Mouse (Mus musculus): ENCODE measurements at regions not wholly inside any gene's neighbourhood (a gene's known extent, or its start where the extent isn't known, plus 50 kb on each side); places are given as distances from the start of the nearest gene placed in this dataset.

- H3K9me3 ChIP-seq (replicated peaks; ENCODE audit: control insufficient read depth, low read length): no peaks in the 10 kb centered on the region
- H3K9ac ChIP-seq (ENCODE audit: low read length): no peak overlapping the region
- peak; percentile 67 for DNase-seq (ENCODE audit: low spot score)
- H3K4me3 ChIP-seq (ENCODE audit: low read depth, low read length): no peak overlapping the region
- H3K27ac ChIP-seq (ENCODE audit: low read depth, low read length): no peak overlapping the region
- no peak overlapping the region for H3K4me2 ChIP-seq (ENCODE audit: low read length)
- H3K36me3 ChIP-seq (ENCODE audit: control insufficient read depth, insufficient read depth, low read length): no peaks in the 10 kb centered on the region
- peak; percentile 75; the same call in 1 of the 2 replicates for ATAC-seq
- WGBS: 10% methylated on average over 2 of the region's 2 CpGs
- no peaks in the 10 kb centered on the region for H3K27me3 ChIP-seq (replicated peaks; ENCODE audit: control insufficient read depth, insufficient read depth, low read length)
- no peaks in the 10 kb centered on the region for H3K4me1 ChIP-seq (ENCODE audit: control insufficient read depth, insufficient read depth, low read length)
These were observed 223.1 kb upstream of the Slc35b3 start for GRCm38 (mm10) chr13:39183715-39184179.

GRCm38 (mm10) chr13:39161980-39162379, 201.3 kb upstream of the Slc35b3 start:
- Histone ChIP-seq H3K36me3 (ENCODE audit: control insufficient read depth, insufficient read depth, low read length) (no peaks in the 10 kb centered on the region), H3K9me3 (replicated peaks; ENCODE audit: control insufficient read depth, low read length) (no peaks in the 10 kb centered on the region), H3K4me1 (ENCODE audit: control insufficient read depth, insufficient read depth, low read length) (no peaks in the 10 kb centered on the region), H3K27me3 (replicated peaks; ENCODE audit: control insufficient read depth, insufficient read depth, low read length) (no peaks in the 10 kb centered on the region), H3K27ac (ENCODE audit: low read depth, low read length) (no peak overlapping the region), H3K9ac (ENCODE audit: low read length) (no peak overlapping the region), H3K4me3 (ENCODE audit: low read depth, low read length) (no peak overlapping the region), H3K4me2 (ENCODE audit: low read length) (no peak overlapping the region)
- WGBS: 60% methylated on average over 2 of the region's 2 CpGs
- ATAC-seq (no peak), DNase-seq (ENCODE audit: low spot score) (no peak)

- Histone ChIP-seq H3K9ac (ENCODE audit: low read length) (no peak overlapping the region), H3K9me3 (replicated peaks; ENCODE audit: control insufficient read depth, low read length) (no peaks in the 10 kb centered on the region), H3K4me1 (ENCODE audit: control insufficient read depth, insufficient read depth, low read length) (no peaks in the 10 kb centered on the region), H3K36me3 (ENCODE audit: control insufficient read depth, insufficient read depth, low read length) (no peaks in the 10 kb centered on the region), H3K27ac (ENCODE audit: low read depth, low read length) (no peak overlapping the region), H3K4me2 (ENCODE audit: low read length) (no peak overlapping the region), H3K4me3 (ENCODE audit: low read depth, low read length) (no peak overlapping the region), H3K27me3 (replicated peaks; ENCODE audit: control insufficient read depth, insufficient read depth, low read length) (no peaks in the 10 kb centered on the region)
- no peak for DNase-seq (ENCODE audit: low spot score)
- no peak for ATAC-seq
- 84% methylated on average over 1 of the region's 1 CpGs for WGBS
These were observed 167.3 kb upstream of the Slc35b3 start for GRCm38 (mm10) chr13:39127942-39128341.

- Histone ChIP-seq H3K36me3 (ENCODE audit: control insufficient read depth, insufficient read depth, low read length) (no peaks in the 10 kb centered on the region), H3K4me2 (ENCODE audit: low read length) (no peak overlapping the region), H3K4me3 (ENCODE audit: low read depth, low read length) (no peak overlapping the region), H3K9ac (ENCODE audit: low read length) (no peak overlapping the region), H3K27ac (ENCODE audit: low read depth, low read length) (no peak overlapping the region), H3K9me3 (replicated peaks; ENCODE audit: control insufficient read depth, low read length) (no peaks in the 10 kb centered on the region), H3K4me1 (ENCODE audit: control insufficient read depth, insufficient read depth, low read length) (no peaks in the 10 kb centered on the region), H3K27me3 (replicated peaks; ENCODE audit: control insufficient read depth, insufficient read depth, low read length) (no peaks in the 10 kb centered on the region)
- DNase-seq (ENCODE audit: low spot score) (peak; percentile 3), ATAC-seq (no peak)
- 88% methylated on average over 2 of the region's 2 CpGs for WGBS
These were observed 131.4 kb upstream of the Slc35b3 start for GRCm38 (mm10) chr13:39092058-39092457.

- Histone ChIP-seq H3K9me3 (replicated peaks; ENCODE audit: control insufficient read depth, low read length) (no peaks in the 10 kb centered on the region), H3K4me1 (ENCODE audit: control insufficient read depth, insufficient read depth, low read length) (peaks cover 4% of the 10 kb centered on the region; the same call in 1 of the 2 replicates), H3K36me3 (ENCODE audit: control insufficient read depth, insufficient read depth, low read length) (no peaks in the 10 kb centered on the region), H3K4me2 (ENCODE audit: low read length) (no peak overlapping the region), H3K27me3 (replicated peaks; ENCODE audit: control insufficient read depth, insufficient read depth, low read length) (no peaks in the 10 kb centered on the region), H3K9ac (ENCODE audit: low read length) (no peak overlapping the region), H3K27ac (ENCODE audit: low read depth, low read length) (no peak overlapping the region), H3K4me3 (ENCODE audit: low read depth, low read length) (no peak overlapping the region)
- DNase-seq (ENCODE audit: low spot score) (peak; percentile 77), ATAC-seq (peak; percentile 91)
- WGBS: 21% methylated on average over 5 of the region's 5 CpGs
These were observed 123.9 kb upstream of the Slc35b3 start for GRCm38 (mm10) chr13:39084544-39084943.

GRCm38 (mm10) chr13:39074211-39074610, 113.5 kb upstream of the Slc35b3 start:
- WGBS: 88% methylated on average over 2 of the region's 2 CpGs

GRCm38 (mm10) chr13:39032263-39032662, 71.6 kb upstream of the Slc35b3 start:
- H3K4me3 ChIP-seq (ENCODE audit: low read depth, low read length): no peak overlapping the region
- no peaks in the 10 kb centered on the region for H3K27me3 ChIP-seq (replicated peaks; ENCODE audit: control insufficient read depth, insufficient read depth, low read length)
- no peaks in the 10 kb centered on the region for H3K36me3 ChIP-seq (ENCODE audit: control insufficient read depth, insufficient read depth, low read length)
- H3K9ac ChIP-seq (ENCODE audit: low read length): no peak overlapping the region
- ATAC-seq: no peak
- 81% methylated on average over 3 of the region's 3 CpGs for WGBS
- no peaks in the 10 kb centered on the region for H3K4me1 ChIP-seq (ENCODE audit: control insufficient read depth, insufficient read depth, low read length)
- H3K27ac ChIP-seq (ENCODE audit: low read depth, low read length): no peak overlapping the region
- no peaks in the 10 kb centered on the region for H3K9me3 ChIP-seq (replicated peaks; ENCODE audit: control insufficient read depth, low read length)
- H3K4me2 ChIP-seq (ENCODE audit: low read length): no peak overlapping the region
- peak; percentile 24 for DNase-seq (ENCODE audit: low spot score)

More at GRCm38 (mm10) chr13:39074211-39074610, 113.5 kb upstream of the Slc35b3 start:
- Histone ChIP-seq H3K9me3 (replicated peaks; ENCODE audit: control insufficient read depth, low read length) (no peaks in the 10 kb centered on the region), H3K27ac (ENCODE audit: low read depth, low read length) (no peak overlapping the region), H3K9ac (ENCODE audit: low read length) (no peak overlapping the region), H3K4me2 (ENCODE audit: low read length) (no peak overlapping the region), H3K4me1 (ENCODE audit: control insufficient read depth, insufficient read depth, low read length) (no peaks in the 10 kb centered on the region), H3K4me3 (ENCODE audit: low read depth, low read length) (no peak overlapping the region), H3K27me3 (replicated peaks; ENCODE audit: control insufficient read depth, insufficient read depth, low read length) (no peaks in the 10 kb centered on the region), H3K36me3 (ENCODE audit: control insufficient read depth, insufficient read depth, low read length) (no peaks in the 10 kb centered on the region)
- ATAC-seq (no peak), DNase-seq (ENCODE audit: low spot score) (no peak)

- Histone ChIP-seq H3K27ac (ENCODE audit: low read depth, low read length) (no peak overlapping the region), H3K36me3 (ENCODE audit: control insufficient read depth, insufficient read depth, low read length) (no peaks in the 10 kb centered on the region), H3K4me2 (ENCODE audit: low read length) (no peak overlapping the region), H3K27me3 (replicated peaks; ENCODE audit: control insufficient read depth, insufficient read depth, low read length) (no peaks in the 10 kb centered on the region), H3K9ac (ENCODE audit: low read length) (no peak overlapping the region), H3K9me3 (replicated peaks; ENCODE audit: control insufficient read depth, low read length) (no peaks in the 10 kb centered on the region), H3K4me3 (ENCODE audit: low read depth, low read length) (no peak overlapping the region), H3K4me1 (ENCODE audit: control insufficient read depth, insufficient read depth, low read length) (no peaks in the 10 kb centered on the region)
- no peak for DNase-seq (ENCODE audit: low spot score)
- ATAC-seq: no peak
- 88% methylated on average over 13 of the region's 13 CpGs for WGBS
These were observed 59.5 kb upstream of the Slc35b3 start for GRCm38 (mm10) chr13:39020168-39020567.

- Histone ChIP-seq H3K36me3 (ENCODE audit: control insufficient read depth, insufficient read depth, low read length) (no peaks in the 10 kb centered on the region), H3K27me3 (replicated peaks; ENCODE audit: control insufficient read depth, insufficient read depth, low read length) (no peaks in the 10 kb centered on the region), H3K27ac (ENCODE audit: low read depth, low read length) (no peak overlapping the region), H3K4me3 (ENCODE audit: low read depth, low read length) (no peak overlapping the region), H3K9ac (ENCODE audit: low read length) (no peak overlapping the region), H3K9me3 (replicated peaks; ENCODE audit: control insufficient read depth, low read length) (no peaks in the 10 kb centered on the region), H3K4me2 (ENCODE audit: low read length) (peak overlapping the region; percentile 16; the same call in 1 of the 2 replicates), H3K4me1 (ENCODE audit: control insufficient read depth, insufficient read depth, low read length) (no peaks in the 10 kb centered on the region)
- WGBS: 5% methylated on average over 8 of the region's 8 CpGs
- peak; percentile 95 for ATAC-seq
- DNase-seq (ENCODE audit: low spot score): peak; percentile 89
These were observed 51.0 kb upstream of the Slc35b3 start for GRCm38 (mm10) chr13:39011696-39012095.
